Mouse (Mus musculus) adrenal gland, adult 18-20 months (tissue): ENCODE measurements around the gene Prelp. TPM values are rescaled to one million over a fixed set of nuclear protein-coding genes. Genes with fewer than 3 reads are reported as not detected.

ENCODE experiments used
- DNase-seq, 2 experiments: peaks; one replicate each; pipeline ENCODE4 v3.0.0; 2021 to 2022; ENCODE audit warnings: low spot score in 2 of 2
- total RNA-seq, 2 experiments: library from RNA; stranded (reverse); gene quantifications; 1 replicate in 1 of 2; 2 replicates in 1 of 2; pipeline ENCODE4 v1.2.3; 2021

Prelp gene
- total RNA-seq, 2 experiments from 2014 or later, result 43.0 to 91.5 TPM

DNA sequence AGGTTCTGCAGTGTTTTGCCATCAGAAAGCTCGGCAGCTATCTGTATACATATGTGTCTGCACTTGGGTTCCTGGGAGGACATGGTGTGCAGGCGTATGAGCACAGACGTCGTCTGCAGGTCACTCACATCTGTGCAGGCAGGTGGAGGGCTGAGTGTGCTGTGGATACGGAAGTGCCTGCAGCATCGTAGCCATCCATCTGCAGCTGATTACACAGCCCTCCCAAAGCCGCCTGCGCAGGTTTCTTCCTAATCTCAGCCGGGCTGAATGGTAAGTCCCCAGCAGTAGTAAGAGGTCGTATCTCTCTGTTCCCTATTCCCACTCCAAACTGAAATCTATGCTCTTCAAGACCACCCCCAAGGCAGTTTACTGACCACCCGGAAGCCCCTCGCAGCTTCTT lies 14.8 kb downstream of the Prelp start:
- DNase-seq, result no peak

DNA sequence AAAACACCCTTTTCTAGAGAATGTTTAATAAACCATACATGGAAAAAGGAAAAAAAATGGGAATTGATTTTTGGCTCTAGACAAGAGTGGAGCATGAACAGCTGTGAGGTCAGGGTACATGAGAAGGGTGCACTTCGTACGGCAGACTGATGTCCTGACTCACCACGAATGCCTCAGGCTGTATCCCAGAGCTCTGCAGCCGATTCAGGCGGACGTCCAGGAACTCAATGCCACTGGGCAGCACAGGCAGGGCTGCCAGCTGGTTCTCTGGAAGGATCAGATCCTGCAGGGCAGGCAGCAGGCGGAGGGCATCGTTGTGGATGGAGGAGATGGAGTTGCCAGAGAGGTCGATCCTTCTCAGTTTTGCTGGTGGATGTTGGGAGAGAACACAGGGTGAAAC lies 20.4 kb downstream of the Prelp start:
- DNase-seq, result no peak

DNA sequence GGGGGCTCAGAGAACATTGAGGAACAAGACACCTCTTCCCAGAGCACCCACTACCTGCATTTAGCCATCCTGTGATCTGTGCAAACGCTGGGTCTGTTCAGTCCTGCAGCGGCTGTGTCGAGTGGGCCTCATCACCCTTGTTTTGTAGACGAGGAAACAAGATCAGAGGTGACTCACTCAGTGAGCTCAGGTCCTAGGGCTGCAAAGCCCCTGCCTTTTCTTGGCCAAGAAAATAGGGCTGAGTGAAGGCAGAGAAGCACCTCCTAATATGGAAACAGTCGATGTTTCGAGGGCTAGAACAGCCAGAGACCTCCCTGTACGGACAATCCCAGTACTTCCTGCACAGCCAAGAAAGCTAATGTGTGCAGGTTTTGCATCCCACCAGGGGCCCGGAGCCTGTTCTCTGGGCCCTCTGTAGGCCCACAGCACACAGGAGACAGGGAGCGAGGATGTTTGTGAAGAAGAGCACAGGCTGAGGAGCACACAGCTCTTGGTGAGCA lies 22.1 kb downstream of the Prelp start:
- DNase-seq, result no peak

DNA sequence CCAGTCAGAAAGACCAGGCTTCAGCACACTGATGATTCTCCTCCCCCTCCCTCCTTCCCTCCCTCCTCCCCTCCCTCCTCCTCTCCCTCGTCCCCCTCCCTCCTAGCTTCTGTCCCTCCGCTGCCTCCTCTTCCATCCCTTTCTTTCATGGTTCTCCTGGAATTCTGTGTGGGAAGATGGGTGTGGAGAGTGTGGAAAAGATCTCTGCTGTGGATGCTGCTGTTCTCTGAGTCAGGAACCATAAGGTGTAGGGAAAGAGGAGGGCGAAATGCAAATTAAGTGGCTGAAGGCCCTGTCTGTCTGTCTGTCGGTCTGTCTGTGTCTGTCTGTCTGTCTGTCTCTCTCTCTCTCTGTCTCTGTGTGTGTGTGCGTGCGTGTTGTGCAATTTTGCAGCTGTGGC lies 23.9 kb downstream of the Prelp start:
- DNase-seq, result no peak

DNA sequence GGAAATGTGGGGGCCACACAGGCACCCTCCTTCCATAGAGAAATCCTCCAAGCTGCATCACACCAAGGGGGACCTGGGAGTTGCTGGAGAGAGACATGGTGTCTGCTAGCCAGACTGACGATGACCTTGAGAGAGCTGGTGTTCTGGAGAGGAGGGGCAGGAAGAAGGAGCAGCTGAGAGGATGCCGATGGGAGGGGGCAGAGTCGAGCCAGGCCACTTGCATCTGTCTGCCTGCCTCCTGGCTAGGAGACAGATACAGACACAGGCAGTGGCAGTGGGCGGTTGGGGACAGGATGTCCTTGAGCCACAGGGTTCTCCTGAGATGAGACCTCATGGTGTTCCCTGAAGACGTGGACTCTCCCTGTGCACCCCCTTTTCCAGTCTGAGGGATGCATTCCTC lies 29.7 kb downstream of the Prelp start:
- DNase-seq, result no peak

DNA sequence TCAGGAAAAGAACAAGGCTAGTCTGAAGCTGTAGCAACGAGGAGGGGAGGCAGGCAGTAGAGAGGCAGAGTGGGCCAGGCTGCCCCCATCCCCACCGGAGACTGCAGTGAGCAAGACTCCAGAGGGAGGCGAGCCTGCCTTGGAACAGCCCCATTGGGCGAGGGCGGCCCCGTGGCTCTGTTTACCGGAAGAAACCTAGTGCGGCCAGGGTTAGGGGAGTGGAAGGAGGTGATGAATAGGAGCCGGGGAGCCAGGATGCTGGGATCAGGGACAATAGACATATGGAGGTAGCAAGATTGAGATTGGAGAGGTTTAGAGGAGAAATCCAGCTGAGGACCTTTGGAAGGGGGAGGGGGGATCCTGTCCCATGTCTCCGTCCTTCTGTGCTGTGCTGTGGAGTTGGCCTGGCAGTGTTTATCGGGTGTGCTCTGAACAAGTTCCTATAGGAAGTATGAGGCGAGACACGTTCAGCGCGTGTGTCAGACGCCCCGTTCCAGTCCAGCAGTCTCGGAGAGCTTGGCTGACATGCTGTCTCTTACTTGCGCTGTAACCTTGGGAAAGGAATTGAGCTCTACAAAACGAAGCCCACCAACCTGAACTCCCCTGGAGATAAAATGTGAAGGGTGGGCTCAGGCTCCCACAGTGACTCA lies 31.1 kb downstream of the Prelp start:
- no peak for DNase-seq

DNA sequence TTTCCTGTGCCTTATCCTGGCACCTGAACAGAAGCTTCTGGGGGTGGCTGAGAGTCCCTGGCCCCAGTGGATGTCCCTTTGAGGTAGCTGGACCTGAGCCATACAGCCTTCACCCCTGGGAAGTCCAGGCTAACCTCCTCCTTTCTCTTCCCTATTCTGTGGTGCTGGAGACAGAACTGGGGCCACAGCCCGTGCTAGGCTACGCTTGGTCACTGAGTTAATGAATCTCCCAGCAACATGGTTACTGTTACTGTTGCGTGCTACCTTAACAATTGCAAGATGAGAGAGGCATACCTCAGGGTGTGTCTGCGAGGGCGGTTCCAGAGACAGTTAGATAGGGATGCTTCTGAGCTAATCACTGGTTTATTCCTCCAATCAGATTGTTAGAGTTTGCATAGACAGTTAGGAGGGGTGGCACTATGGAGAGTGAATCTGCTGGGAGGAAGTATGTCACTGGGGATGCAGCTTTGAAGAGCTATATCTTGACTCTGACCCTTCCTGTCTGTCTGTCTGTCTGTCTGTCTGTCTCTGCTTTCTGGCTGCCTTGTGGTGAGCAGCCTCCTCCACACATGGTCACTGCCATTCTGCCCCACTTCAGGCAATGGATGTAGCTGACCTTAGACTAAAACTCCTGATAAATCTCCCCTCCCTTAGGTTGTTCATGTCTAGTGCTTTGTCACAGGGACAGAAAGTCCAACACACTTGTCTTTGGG lies 33.5 kb downstream of the Prelp start:
- DNase-seq, result no peak

DNA sequence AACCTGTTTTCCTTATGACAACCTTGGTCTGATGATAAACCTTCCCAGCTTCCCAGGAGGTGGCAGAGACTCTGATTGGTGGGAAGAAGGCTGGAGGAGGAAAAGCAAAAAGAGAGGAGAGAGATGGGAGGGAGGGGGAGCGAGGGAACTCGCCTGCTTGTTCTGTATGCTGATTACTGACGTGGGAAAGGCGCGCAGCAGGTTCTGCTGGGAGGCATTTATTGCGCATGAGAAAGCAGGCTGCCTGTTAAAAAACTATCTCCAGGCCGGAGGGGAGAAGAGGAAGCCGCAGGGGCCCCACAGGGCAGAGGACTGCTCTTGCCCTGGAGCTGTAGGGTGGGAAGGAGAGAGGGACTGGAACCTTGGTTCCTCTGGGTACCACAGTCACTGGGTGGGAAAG lies 34.2 kb downstream of the Prelp start:
- DNase-seq, result no peak

DNA sequence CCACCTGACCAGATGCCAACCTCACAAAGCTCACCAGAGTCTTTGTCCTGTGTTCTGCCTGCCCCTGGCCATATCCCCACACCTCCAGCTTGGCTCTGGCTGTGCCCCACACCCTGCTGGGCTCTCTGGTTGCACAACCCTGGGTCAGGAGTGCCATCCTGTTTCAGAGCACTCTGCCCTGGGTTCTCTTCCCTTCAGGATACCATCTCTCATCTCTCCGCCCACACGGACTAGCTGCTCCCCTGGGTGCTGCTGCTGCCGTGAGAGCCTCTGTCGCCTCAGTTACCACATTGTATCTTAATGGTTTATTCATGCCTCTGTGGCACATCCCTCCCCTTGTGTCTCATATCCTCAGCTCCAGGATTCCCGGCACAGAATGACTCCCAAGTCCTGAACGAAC lies 34.8 kb downstream of the Prelp start:
- DNase-seq, result no peak

DNA sequence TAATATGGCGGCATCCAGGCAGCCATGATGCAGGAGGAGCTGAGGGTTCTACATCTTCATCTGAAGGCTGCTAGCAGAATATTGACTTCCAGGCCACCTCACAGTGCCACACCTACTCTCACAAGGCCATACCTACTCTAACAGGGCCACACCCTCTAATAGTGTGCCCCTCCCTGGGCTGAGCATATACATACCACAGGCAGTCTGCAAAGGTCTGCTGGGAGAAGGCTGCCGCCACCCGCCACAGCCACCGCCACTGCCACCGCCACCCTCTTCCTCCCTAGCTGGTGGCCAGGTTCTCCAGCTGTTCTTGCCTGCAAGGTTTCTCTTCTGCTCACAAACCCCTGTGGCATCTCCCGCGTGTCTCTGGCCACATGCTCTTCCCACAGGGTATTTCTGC lies 35.4 kb downstream of the Prelp start:
- no peak for DNase-seq

DNA sequence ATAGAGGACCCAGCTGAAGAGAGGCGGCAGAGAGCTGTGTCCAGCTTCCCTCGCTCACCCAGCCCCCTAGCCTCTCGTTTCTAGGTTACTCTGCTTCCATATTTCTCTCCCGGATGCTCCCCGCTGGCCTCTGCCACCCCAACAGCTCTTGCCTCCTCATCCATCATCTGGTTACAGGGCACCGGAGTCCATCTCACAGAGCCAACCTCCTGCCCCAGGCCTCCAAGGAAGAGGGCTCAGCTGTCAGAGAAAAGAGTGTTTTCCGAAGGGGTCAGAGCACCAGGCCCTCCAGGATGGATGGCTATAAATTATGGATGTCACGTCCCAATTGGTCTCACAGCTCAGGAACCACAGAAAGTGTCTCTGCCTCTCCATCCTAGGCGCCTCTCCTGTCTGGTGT lies 36.5 kb downstream of the Prelp start:
- no peak for DNase-seq

DNA sequence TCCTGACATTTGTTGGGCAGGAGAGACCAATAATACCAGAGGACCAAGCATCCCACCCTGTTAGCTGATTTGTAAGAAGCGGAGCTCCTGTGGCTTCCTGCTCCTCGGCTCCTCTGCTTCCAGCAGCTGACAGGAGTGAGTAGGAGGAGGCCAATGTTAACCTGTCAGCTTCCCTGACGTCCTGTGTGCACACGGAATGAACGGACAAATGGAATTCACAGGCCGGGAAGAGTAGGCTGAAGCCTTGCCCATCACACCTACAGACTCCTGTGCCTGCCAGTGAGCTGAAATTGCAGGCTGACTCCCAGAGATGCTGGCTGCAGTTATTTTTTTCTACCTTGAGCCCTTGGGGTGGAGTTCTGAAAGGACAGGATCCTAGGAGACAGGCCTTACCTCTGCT lies 37.1 kb downstream of the Prelp start:
- DNase-seq, result no peak

DNA sequence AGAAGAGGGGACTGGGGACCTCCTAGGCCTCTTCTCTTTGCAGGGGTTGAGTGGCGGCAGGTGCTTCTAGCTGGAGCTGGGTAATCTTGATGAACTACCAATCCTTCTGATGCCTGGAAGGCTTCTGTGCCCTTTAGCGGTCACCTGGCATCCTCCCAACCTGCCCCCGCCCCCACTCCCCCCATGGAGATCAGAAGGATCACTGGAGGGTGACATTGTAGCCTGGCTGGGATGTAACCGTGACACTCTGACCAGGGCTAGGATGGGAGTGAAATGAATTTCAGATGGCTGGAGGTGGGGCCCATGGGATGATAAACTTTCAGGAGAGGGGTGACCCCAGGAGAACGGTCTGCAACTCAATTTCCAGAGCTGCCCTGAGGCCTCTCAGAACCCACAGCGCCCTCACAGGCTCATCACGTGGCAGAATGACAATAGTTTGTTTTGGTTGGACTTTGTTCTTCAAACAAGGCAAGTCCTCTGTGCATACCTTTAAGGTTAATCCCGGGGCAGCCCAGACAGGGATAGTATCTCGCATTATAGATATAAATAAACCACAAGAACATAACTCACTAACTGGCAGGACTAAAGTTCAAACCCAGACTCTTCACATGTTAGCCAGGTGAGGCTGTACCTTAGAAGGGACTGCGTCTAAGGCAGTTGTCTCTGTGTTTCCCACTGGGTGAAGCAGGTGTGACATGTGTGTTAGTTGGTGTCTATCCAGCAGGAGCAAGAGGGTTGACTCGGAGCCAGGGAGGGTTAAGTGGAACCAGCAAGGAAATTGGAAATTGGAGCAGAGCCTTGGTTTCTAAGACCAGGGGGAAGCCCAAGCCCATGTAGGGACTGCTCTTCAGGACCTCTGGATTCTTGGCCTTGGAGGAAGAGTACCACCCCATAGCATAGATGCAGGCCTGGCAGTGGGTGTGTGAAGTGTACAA lies 38.7 kb downstream of the Prelp start:
- DNase-seq, result no peak

DNA sequence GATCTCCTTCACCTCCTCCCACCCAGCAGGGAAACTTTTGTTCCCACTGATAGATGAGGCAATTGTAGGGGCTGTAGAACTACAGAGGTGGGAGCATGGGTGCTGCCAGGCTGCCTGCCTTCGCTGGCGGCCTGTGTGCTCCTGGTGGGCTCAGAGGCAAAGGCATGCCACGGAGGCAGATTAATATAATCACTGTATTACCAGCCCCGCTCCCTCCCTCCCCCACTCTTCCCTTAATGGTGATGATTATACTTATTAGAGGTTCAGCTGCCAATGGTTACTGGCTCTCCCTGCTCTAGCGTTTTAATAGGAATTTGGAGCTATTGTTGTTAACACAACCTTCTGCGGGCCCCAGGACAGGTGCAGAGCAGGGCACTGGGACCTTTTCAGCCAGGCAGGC lies 39.4 kb downstream of the Prelp start:
- no peak for DNase-seq

DNA sequence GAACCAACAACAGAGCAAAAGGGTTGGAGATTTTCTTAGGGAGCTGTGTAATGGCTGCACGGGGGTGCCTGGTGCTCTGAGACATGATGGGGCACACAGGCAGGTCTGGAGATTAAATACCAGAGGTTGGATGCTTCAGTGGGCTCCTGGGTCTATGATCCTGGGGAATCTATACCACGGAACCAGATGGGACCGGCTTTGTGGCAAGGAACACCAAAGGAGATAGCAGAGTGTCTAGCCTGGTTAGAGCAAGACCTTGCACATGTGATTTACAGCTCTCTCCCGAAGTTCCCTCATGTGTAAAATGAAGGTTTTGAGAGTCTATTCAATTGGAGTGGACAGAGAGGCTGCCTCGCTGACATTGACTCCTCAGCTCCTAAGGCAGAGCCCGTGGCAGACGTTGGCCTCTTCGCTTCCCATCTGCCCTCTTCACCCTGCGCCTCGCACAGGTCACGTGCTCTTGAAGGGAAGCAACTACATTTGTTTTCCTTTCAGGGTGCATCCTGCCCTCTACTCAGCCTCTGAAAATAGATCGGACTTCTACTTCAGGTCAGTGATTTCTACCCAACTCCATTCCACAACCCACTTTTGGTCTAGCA lies 42.3 kb downstream of the Prelp start:
- DNase-seq, result no peak

DNA sequence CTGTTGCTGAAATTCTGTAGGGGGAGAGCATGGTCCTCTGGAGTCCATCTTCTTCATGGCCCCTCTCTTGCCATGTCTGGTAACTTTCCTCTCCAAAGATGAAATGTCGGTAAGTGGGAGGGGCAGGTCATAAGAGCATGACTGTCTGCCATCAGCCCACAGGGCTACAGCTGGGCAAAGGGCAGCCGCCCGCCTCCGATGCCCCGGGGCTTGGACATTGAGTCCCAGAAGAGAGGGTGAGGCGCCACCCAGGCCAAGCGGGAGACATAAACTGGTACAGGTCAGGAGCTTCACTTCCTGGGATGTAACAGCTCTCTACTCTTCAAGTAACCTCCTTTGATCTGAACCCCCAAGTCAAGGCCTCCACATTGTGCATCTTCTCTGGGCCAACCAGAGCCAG lies 44.3 kb downstream of the Prelp start:
- DNase-seq, result no peak

DNA sequence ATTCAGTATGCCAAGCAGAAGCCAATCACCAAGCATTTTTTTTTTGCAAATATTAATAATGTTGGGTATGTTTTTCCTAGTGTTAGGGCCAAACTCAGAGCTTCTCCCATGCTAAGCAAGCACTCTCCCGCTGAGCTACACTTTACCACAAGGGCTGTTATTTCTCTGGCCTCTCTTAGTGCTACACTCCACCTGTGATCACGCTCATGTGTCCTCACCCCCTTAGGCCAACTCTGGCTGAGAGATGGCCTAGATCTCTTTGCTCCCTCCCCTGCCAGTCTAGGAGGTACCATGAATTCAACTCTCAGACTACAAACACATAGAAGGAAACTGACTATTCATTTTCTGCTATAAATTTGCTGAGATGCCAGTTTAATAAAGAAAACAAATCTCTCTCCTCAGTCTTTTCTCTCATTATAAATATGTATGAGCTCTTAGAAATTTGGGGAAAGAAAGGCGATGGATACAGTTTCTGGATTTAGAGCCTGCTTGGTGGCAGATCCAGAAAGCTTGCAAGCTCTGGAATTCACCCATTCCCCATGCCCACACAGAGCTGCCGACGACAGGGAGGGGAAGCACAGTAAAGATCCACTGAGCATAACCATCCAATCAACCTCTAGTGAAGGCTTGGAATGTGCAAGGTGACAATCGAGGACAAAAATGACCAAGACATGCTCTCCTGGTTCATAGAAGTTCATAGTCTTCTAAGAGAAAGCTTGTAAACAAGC lies 48.0 kb downstream of the Prelp start:
- DNase-seq, result no peak

DNA sequence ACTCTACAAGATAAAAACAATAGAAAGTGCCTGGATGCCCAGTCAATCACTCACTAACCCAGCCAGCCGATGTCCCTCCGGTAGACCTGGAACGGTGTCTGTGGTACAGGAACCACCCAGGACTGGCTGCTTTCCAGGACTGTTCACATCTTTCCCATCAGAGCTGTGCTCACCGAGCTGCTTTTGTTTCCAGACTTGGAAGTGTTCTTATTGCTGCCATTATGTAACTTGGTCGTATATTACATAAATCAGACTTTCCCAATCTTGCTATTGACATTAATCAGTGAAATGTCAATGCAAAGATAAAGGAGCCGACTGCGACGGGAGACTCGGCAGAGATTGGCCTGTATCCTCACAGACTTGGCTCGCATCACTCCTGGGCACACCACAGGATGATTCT lies 50.0 kb downstream of the Prelp start:
- DNase-seq, result no peak

DNA sequence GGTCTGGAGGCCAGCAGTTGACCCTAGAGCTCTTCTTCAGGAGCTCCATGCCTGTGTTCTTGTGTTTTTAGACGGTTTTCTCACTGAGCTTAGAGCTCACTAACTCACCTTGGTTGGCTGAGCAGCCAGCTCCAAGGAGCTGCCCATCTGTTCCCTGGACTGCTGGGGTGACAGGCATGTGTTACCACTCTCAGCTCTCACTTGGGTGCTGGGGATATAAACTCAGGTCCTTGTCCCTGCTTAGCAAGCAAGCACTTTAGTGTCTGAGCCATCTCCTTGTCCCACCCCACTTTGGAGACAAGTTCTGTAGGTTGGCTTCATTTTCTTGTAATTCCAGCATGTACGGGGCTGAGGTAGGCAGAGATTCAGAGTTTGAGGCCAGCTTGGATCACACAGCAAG lies 52.0 kb downstream of the Prelp start:
- DNase-seq, result no peak

DNA sequence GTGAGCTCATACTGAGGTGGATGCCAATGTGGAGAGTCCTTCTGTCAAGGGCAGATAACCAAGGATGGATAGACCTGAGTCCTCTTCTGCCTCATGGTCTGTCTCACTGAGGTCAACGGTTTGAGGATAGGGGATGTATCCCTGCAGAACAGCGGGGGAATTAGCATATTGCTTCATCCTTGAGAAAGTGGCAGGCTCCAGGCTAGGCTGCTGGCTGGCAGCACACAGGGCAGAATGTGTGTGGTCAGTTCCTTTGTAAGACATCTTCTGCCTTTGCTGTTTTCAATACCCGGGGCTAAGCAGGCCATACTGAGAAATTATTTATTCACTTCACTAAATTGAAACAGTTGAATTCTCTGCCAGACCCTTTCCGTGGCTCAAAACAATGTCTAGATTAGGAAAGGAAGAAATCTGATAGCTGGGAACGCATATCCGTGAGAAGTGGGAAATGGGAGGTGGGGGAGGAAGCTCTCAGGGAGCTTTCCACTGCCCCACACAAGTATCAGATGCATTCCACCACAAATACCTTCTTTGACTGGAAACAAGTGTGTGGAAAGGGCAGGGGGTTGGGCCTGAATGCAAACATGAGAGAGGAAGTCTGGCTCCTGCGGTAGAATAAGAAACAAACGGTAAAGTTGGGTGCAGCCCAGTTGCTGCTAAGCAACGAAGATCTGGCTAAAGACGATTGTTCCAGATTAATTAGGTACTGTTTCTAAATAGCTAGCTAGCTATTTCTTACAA lies 57.8 kb downstream of the Prelp start:
- DNase-seq, result no peak
